Mouse (Mus musculus): ENCODE results near the gene Chka.

Gene Chka

DNA sequence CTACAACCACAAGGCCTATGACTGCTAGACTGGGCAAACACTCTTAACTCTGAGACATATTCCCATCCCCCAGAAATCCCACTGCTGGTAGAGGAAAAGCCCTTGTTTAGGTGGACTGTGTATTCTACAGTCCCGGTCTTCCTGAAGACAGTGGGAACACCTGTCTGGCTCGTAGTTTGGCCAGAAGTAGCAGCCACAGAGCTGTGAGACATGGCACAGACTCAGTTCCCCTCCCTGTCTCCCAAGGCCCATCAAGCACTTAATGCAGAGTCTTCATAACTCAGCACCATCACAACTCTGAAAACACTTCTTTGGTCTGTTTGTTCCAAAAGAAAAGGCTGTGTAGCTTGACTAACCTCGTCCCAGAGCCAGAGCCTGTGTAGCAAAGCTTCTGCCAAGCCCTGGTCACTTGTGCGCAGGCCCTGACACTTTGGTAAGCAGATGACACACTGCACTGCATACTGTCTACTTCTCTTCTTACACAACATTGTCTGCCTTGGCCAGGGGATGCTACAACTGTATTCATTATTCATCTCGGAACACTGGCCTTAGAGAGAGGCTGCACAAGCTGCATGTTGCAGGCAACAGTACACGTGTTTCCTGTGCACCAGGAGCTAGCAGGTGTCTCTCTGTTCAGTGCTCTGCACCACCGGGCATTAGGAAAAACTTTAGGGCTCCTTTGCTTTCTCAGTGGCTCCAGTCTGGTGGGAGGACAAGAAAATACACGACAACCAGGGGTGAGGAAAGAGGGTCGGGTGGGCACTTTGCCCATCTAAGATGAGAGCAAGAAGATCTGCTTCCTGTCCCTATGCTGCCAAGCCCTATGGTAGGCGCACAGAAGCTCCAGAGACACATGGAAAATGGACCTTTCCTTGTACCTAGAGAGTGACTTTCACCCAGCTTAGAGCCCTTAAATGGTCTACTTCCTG, 4.6 kb upstream of the Chka start:
- DNase-seq (ENCODE audit: low read depth, low spot score), result no peak

DNA sequence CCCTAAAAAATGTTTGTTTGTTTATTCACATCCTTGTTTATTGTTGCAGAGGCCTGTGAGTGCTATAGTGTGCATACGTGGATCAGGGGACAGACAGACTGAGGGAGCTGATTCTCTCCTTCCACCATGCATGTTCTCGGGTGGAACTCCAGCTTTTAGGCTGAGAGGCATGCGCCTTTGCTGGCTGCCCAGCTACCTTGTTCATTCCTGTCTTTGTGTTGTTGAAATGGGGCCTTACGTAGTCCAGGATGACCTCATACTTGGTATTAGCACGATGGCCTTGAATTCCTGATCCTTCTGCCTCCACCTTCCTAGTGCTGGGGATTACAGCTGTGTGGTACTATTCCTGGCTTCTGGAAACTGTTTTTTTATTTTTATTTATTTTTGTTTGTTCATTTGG, 3.9 kb upstream of the Chka start:
- DNase-seq (ENCODE audit: low read depth, low spot score), result no peak

DNA sequence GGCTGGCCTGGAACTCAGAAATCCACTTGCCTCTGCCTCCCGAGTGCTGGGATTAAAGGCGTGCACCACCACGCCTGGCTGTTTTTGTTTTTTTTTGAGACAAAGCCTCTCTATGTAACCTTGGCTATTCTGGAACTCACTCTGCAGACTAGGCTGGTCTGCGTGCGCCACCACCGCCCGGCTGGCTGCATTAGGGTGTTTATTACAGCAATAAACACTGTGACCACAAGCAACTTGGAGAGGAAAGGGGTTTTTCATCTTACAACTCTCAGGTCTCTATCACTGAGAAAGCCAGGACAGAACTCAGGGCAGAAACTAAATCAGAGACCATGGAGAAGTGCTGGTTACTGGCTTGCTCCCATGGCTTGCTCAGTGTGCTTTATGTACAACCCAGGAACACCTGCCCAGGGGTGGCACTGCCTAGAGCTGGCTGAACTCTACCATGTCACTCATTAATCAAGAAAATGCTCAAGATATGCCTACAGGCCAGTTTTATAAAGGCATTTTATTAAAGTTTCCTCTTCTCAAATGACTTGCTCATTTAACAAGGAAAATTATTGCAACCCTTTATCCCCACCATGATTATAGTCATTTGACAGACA, 3.3 kb upstream of the Chka start:
- no peak for DNase-seq (ENCODE audit: low read depth, low spot score)

DNA sequence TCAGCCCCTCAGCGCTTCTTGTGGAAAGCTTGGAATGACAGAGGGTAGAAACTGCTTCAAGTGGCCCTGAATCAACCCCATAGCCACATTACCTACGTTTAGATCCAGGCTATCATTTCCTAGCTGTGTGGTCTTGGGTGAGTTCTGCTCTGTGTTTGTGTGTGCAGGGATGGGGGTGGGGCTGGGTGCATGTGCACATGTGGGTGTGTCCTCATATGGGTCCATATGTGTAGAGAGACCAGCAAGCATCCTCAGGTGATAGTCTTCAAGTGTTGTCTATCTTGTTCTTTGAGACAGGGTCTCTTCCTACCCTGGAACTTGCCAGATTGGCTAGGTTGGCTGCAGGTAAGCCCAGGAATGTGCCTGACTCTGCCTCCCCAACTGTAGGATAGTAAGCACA, 2.3 kb upstream of the Chka start:
- no peak for DNase-seq (ENCODE audit: low read depth, low spot score)

DNA sequence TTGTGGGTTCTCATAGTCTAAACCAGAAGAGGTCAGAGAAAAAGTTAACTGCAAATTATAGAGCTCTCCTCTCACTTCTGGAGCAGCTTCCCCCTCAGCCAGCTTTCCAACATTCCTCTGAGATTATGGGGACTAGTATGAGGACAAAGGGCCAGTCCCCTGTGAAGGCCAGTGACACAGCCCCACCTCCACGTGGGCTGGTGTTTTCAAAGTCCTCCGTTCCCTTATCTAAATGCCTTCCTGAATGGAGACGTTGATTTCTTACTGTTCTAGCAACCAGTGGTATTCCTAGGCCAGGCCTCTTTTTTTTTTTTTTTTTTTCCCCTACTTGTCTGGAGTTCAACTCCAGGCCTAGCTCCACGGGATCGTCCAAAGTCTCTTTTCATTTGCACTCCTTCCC, 1.5 kb upstream of the Chka start:
- DNase-seq (ENCODE audit: low read depth, low spot score), result no peak

DNA sequence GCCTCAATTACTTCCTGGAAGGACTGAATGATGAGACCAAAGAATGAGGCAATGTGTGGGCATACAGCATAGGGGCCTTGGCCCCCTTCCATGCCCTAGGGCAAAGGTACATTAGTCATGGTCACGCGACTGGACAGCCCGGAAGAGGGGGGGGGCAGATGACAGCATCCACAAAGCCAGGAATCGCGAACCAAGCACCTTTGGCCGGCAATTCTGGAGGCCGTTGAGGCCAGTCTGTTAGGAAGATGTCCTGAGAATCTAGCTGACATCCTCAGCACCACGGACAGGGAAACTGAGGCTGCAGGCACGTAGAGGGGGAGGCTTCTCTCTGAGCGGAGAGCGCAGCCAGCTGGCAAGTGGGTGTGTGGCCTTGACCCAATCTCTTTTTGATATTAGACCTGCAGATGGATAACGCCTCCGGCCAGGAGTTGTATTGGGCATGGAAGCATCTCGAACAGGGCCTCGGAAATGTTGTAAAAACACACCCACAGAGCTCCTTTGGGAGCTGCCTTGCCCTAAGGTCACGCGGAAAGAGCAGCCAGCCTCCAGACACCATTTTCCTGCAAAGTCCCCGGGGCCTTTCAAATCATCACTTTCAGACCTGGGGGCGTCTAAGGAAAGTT, 615 bp upstream of the Chka start:
- peak; percentile 86 for DNase-seq (ENCODE audit: low read depth, low spot score)

DNA sequence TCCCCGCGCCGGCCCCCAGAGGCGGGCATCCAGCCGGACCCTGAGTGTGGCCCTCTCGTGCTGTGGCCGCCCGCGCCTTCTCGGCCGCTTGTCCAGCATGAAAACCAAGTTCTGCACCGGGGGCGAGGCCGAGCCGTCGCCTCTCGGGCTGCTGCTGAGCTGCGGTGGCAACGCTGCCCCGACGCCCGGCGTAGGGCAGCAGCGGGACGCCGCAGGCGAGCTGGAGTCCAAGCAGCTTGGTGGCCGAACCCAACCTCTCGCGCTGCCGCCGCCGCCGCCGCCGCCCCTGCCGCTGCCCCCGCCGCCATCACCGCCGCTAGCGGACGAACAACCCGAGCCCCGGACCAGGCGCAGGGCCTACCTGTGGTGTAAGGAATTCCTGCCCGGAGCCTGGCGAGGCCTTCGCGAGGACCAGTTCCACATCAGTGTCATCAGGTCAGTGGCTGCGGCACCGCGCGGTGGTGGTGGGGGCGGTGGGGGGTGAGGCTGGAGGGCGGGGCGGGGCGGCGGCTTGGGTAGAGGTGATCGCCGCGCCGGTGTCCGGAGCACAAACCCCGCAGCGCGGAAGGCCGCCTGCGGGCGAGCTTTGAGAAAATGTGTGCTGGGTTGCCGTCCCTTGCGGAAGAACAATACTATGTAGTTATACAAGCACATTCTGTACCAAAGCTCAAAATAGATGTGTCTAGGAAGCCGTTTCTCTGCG, 557 bp downstream of the Chka start:
- peak; percentile 67 for DNase-seq (ENCODE audit: low read depth, low spot score)

DNA sequence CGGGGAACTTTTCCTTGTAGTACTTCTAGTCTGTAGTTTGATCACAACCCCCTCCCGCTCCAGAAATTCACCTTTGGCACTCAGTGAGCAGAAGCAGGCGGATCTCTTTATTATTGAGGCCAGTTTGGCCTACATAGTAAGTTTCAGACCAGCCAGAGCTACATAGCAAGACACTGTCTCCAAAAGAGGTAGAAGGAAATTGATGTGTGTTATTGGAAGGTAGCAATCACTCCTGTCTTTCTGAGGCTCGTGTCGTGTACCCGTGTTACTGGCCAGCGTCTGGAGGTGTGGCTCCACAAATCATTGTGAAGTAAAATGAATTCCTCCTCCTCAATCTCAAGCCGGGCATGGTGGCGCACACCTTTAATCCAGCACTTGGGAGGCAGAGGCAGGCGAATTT, 1.5 kb downstream of the Chka start:
- no peak for DNase-seq (ENCODE audit: low read depth, low spot score)

DNA sequence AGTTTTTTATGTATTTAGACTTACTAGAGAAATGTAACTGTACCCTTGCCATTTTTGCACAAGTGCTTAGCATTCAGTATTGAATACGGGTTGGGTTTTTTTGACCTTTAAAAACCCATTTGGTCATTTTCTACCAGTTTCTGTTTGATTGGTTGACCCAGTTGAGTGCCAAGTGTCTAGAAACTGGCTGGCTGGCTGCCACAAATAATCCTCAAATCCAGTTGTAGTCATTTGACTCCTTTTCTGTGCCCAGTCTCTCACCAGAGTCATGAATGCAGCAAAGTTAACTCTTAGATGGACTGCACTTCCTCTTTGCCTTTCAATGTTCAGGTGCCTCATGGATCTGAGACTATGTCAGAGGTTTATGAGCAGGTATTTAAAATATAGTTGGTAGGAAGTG, 2.3 kb downstream of the Chka start:
- DNase-seq (ENCODE audit: low read depth, low spot score), result no peak

DNA sequence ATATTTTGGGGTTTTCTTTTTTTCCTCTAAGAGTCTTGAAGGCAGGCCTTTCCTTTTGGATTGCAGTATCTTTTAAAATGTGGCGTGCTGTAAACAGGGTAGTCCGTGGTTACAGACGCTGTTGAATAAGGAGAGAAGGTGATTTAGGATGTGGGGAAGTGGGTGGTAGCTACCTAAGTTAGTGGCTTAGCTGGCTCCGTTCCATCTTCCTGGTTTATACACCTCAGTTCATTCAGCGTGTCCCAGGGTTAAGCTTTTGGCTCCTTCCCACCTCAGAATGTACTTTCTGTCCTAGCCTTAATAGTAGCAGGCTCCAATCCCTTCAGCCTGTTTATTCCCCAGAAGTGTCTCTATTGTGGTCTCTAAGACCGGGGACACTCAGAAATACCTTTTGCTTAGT, 3.5 kb downstream of the Chka start:
- no peak for DNase-seq (ENCODE audit: low read depth, low spot score)

DNA sequence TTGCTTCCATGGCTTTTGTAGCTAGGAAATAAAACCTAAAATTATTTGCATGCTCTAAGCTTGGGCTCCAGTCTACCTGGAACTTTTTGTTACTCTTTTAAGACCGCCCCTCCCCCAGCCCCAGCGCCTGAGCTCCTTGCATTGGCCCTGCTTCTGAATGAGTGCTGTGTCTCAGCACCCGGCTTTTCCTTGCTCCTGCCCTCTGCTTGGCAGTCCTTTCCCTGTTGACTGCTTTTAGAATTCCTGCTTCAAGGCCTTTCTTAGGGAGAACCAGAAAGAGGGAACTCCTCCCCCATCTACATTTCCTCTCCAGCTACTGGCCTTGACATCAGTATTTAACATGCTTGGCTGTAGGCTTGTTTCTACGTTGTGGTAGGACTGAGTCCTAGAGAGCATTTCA, 4.0 kb downstream of the Chka start:
- peak; percentile 73 for DNase-seq (ENCODE audit: low read depth, low spot score)

DNA sequence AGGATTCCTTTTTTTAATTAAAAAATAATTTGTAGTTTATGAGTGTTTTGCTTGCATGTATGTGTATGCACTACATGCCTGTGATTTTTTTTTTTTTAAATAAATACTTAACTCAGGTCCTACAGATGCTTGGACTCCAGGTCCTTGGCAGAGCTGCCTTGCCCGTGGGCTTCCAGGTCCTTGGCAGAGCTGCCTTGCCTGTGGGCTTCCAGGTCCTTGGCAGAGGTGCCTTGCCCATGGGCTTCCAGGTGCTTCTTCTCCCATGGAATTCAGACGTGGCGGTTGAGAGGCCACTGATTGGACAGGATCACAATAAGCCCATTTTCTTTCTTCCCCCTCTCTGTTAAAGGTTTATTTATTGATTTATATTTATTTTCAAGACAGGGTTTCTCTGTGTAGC, 5.6 kb downstream of the Chka start:
- DNase-seq (ENCODE audit: low read depth, low spot score), result no peak

DNA sequence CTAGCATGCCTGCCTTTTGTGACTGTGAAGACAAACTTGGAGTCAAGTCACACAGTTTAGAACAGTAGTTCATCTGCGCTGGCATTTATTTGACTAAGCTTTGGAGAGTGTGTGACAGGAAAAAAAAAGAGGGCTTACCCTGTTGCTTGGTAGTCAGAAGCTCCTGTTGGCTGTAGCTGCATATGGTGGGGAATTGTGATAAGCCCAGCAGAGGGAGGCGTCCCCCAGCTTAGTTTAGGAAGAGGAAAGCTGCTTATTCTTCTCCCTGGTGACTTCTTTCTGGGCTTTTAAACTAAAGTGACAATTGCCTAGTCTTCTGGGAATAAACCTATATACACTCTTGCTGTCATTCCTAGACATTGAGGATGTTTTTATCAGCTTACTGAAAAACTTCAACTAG, 11.1 kb downstream of the Chka start:
- DNase-seq (ENCODE audit: low read depth, low spot score), result no peak

DNA sequence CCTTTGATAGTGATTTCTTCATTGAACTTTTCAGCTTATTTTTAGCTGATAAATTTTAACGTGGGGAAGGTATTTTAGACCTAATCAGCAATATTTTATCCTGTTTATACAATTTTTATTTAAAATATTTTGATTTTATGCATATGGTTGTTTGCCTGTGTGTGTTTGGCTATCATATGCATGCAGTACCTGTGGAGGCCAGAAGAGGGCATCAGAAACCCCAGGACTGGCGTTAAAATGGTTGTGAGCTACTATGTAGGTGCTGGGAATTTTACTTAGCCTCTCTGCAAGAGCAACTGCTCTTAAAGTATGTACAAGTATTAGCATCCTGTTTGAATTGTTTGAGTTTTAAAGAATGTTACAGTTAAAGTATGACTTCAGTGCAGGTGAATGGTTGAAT, 13.4 kb downstream of the Chka start:
- peak; percentile 46 for DNase-seq (ENCODE audit: low read depth, low spot score)

DNA sequence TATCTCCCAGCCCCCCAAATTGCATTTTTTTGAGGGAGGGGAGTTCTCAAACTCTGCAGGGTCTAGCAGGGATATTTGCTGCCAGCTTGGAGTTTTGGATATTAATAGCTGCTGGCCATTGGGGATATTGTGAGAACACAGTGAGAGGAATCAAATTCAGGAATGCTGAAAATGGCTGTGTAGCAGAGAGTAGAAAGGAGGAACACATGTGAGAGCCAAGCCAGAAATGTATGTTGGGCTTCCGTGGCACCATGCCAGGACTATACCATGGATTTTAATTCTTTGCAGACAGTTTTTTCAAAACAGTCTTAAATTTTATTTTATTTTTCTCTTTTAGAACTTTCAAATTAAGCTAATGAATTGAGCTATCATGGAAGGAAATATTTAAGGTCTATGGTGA, 16.7 kb downstream of the Chka start:
- no peak for DNase-seq (ENCODE audit: low read depth, low spot score)

DNA sequence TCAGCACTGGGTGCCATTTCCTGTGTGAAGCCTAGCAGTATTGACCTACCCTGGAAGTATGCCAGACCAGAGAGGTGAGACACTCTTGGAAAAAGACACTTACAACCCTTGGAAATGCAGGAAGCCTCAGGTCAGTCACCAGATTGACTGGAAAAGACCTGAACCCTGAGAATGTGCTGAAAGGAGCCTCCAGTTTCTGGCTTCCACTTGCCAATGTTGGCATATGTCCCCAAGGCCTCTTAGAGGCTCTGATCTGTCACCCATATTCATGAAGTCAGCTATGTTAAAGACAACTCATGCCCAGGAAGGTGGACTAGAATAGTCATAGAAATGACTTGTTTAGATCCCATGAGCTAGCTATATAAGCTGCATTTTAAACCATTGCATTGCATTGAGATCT, 19.9 kb downstream of the Chka start:
- DNase-seq (ENCODE audit: low read depth, low spot score), result no peak

DNA sequence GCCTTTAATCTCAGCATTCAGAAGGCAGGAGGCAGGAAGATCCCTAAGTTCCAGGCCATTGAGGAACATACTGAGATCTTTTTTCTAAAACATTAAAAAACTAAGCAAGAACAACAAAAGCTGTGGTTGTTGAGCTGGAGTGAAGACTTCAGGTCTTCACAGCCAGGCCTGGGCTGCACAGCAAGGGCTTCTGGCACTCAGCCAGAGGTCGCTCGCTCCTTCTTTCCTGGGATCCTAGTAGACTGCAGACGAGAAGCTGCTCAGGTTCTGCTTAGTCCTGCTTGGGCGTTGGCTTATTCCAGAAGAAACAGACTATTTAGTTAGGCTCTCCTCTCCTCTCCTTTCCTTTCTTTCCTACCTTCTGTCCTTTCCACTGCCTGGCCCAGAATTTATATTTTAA, 20.8 kb downstream of the Chka start:
- DNase-seq (ENCODE audit: low read depth, low spot score), result peak; percentile 46

DNA sequence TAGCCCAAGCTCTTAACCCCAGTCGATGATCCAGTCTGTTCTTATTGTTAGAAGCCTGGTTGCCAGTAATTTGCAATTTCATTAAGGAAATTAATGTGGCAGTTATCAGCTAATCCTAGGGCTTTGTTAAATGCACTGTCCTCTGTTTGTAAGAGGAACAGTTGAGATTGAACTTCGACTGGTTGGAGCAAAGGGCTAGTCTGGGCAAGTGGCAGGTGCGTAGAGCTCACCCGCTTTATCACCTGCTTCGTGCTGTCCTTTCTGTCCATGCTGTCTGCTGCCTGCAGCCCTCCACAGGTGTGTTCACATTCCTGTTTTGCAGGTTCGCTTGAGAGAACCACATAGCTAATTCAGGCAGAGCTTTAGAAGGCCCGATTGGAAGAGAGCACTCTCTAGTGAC, 23.5 kb downstream of the Chka start:
- DNase-seq (ENCODE audit: low read depth, low spot score), result no peak

DNA sequence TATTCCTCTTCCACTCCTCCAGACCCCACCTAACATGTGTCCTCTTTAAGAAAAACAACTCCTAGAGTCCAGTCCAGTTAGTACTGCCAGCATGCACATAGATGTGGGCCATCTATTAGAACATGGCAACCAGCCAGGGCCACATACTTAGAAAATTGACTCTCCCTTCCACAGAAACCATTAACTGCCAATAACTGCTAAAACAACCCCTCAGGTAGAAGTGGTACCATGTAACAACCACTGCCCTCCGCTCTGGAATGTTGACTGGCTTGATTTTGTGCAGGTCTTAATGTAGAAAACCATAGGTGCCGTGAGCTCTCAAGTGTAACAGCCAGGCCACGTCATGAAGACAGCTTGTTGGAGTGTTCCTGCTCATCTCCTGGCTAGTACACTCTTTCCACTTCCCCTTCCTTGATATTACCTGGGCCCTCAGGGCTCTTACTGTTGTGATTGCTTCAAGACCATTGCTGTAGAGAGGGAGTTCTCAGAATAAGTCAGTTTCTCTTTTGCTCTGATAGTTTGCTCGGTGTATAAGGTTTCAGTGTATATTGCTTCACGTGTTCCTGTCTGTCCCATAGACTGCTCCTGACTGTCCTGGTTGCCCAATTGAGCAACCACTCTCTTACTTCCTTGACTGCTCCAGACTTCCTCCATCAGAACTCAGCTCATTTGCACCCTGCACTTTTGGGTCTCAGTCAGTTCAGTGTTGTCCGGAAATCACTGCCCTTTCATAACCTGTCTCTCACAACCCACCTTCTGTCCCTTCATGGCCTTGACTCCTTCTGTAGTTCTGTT, 28.7 kb downstream of the Chka start:
- DNase-seq (ENCODE audit: low read depth, low spot score), result no peak

DNA sequence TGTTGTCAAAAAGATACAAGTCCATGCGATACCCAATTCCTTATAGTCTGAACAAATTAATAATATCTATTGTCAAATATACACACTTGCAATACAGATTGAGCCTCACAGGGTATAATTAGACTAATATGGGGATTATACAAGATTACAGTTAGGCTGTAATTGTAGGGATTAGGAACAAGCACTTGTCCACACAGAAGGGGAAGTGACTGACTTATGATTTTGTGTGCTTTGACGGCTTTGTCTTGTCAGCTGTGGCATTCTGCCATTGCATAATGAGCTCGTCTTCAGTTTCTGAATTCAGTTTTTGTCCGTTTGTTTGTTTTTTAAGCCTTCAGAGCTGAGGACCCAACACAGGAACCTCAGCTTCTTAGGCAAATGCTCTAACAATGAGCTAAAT, 30.6 kb downstream of the Chka start:
- DNase-seq (ENCODE audit: low read depth, low spot score), result no peak

DNA sequence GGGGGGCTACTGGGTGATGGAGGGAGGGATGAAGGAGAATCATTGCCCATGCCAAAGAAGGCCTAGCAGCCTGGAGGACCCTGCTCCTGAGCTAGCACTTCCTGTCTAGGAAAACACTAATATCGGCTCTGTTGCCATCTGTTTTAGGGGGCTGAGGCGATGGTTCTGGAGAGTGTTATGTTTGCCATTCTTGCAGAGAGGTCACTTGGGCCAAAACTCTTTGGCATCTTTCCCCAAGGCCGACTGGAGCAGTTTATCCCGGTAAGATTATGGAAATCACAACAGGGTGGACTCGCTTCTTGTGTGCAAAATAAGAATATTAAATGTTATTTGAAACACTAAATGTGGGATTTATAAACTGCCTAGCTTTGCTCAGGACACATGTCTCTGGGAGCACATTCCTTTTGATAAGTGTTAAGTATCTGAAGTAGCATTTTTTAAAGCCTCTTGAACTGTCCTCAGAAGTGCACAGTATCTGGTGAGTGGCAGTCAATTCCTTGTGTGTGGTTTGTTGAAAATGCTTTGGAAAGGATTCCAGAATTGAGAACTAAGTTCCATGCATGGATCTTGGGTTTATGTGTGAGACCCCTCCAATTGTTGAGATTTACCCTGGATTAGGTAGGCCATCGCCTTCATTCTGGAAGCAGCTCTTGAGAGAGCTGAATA, 32.9 kb downstream of the Chka start:
- no peak for DNase-seq (ENCODE audit: low read depth, low spot score)
